8 mouse cellular contexts compared by ENCODE assay signal in genomic region chr11:50430277-50431133, GRCm38 (mm10). TPM values are rescaled to one million over a fixed set of nuclear protein-coding genes. Genes with fewer than 3 reads are reported as not detected.
DNase-seq lines count a peak whose midpoint lies in the region; ATAC-seq lines count a peak whose summit lies in the region.

Rufy1 (minus strand) TSS chr11:50431125.

- H3K4me1 ChIP-seq in forebrain, embryonic 11.5 days (replicated peaks; ENCODE audit: control insufficient read depth, insufficient read depth, low read length), result peaks cover 5% of the 10 kb centered on the region; the same call in 1 of the 2 replicates
- peaks cover 8% of the 10 kb centered on the region for H3K4me1 ChIP-seq in heart, embryonic 15.5 days (replicated peaks)
- H3K4me1 ChIP-seq in liver, embryonic 13.5 days (replicated peaks), result peaks cover 33% of the 10 kb centered on the region
- H3K4me1 ChIP-seq in stomach, embryonic 14.5 days (ENCODE audit: control insufficient read depth, insufficient read depth, low read length), result peaks cover 3% of the 10 kb centered on the region; the same call in 1 of the 2 replicates

- peak; percentile 62 to 75 for DNase-seq in CD8-positive naive resting alpha-beta T cell, adult 2 months (ENCODE audit: low read depth in 2 of 2, low spot score in 2 of 2)
- peak; percentile 78 for DNase-seq in c-Kit-negative CD71-positive TER-119-positive erythroid progenitor cells, embryonic 14.5 days (ENCODE audit: low read depth, low spot score)
- DNase-seq in forebrain, embryonic 11.5 days (ENCODE audit: low spot score), result peak; percentile 91
- peak; percentile 92 for DNase-seq in kidney, postnatal 14 days
- DNase-seq in liver, embryonic 13.5 days, result peak; percentile 76
- DNase-seq in natural killer cell, adult 2 months (ENCODE audit: low spot score in 2 of 2), result peak; percentile 72 to 82

- H3K27me3 ChIP-seq in forebrain, embryonic 11.5 days (ENCODE audit: control insufficient read depth, insufficient read depth, low read length), result no peaks in the 10 kb centered on the region
- H3K27me3 ChIP-seq in heart, embryonic 15.5 days, result no peaks in the 10 kb centered on the region
- no peaks in the 10 kb centered on the region for H3K27me3 ChIP-seq in liver, embryonic 13.5 days
- no peaks in the 10 kb centered on the region for H3K27me3 ChIP-seq in stomach, embryonic 14.5 days (ENCODE audit: control insufficient read depth, insufficient read depth, low read length)

- H3K4me2 ChIP-seq in forebrain, embryonic 11.5 days (ENCODE audit: low read depth, low read length, severe bottlenecking), result peak within 1 kb of the TSS; percentile 77
- peak within 1 kb of the TSS; percentile 76 for H3K4me2 ChIP-seq in heart, embryonic 15.5 days
- H3K4me2 ChIP-seq in liver, embryonic 13.5 days, result peak within 1 kb of the TSS; percentile 90
- H3K4me2 ChIP-seq in stomach, embryonic 14.5 days (replicated peaks; ENCODE audit: low read depth, low read length), result peak within 1 kb of the TSS; percentile 67

- no peaks in the 10 kb centered on the region for H3K9me3 ChIP-seq in forebrain, embryonic 11.5 days (ENCODE audit: control insufficient read depth, low read length)
- no peaks in the 10 kb centered on the region for H3K9me3 ChIP-seq in heart, embryonic 15.5 days (replicated peaks)
- no peaks in the 10 kb centered on the region for H3K9me3 ChIP-seq in liver, embryonic 13.5 days (replicated peaks)
- H3K9me3 ChIP-seq in stomach, embryonic 14.5 days (ENCODE audit: control insufficient read depth, low read depth, low read length), result no peaks in the 10 kb centered on the region

- peak within 1 kb of the TSS; percentile 94 for H3K9ac ChIP-seq in forebrain, embryonic 11.5 days (ENCODE audit: low read length)
- H3K9ac ChIP-seq in heart, embryonic 15.5 days, result peak within 1 kb of the TSS; percentile 85
- peak within 1 kb of the TSS; percentile 88 for H3K9ac ChIP-seq in liver, embryonic 13.5 days
- peak within 1 kb of the TSS; percentile 91 for H3K9ac ChIP-seq in stomach, embryonic 14.5 days (replicated peaks; ENCODE audit: low read depth, low read length)

- under 1% methylated on average over 89 of the region's 90 CpGs for WGBS in forebrain, embryonic 11.5 days
- WGBS in heart, embryonic 15.5 days, result under 1% methylated on average over 90 of the region's 90 CpGs
- under 1% methylated on average over 90 of the region's 90 CpGs for WGBS in liver, embryonic 13.5 days (ENCODE audit: insufficient replicate concordance)
- WGBS in stomach, embryonic 14.5 days, result under 1% methylated on average over 78 of the region's 90 CpGs

- no peaks in the 10 kb centered on the region for H3K36me3 ChIP-seq in forebrain, embryonic 11.5 days (ENCODE audit: control insufficient read depth, insufficient read depth, low read length)
- no peaks in the 10 kb centered on the region for H3K36me3 ChIP-seq in heart, embryonic 15.5 days
- no peaks in the 10 kb centered on the region for H3K36me3 ChIP-seq in liver, embryonic 13.5 days
- H3K36me3 ChIP-seq in stomach, embryonic 14.5 days (ENCODE audit: control insufficient read depth, insufficient read depth, low read length), result no peaks in the 10 kb centered on the region

- peak; percentile 83 for ATAC-seq in forebrain, embryonic 11.5 days (replicated peaks; ENCODE audit: low FRiP score)
- ATAC-seq in heart, embryonic 15.5 days (replicated peaks; ENCODE audit: insufficient number of reproducible peaks, insufficient read depth, low FRiP score, low read depth), result peak; percentile 79
- ATAC-seq in liver, embryonic 13.5 days (ENCODE audit: low read depth), result peak; percentile 84
- ATAC-seq in stomach, embryonic 14.5 days (ENCODE audit: insufficient number of reproducible peaks, insufficient read depth, low FRiP score, low read depth), result peak; percentile 82

- H3K27ac ChIP-seq in forebrain, embryonic 11.5 days (ENCODE audit: low read depth, low read length), result peak within 1 kb of the TSS; percentile 81
- H3K27ac ChIP-seq in heart, embryonic 15.5 days, result peak within 1 kb of the TSS; percentile 95
- peak within 1 kb of the TSS; percentile 81 for H3K27ac ChIP-seq in liver, embryonic 13.5 days
- peak within 1 kb of the TSS; percentile 87 for H3K27ac ChIP-seq in stomach, embryonic 14.5 days (ENCODE audit: low read length)

- H3K4me3 ChIP-seq in forebrain, embryonic 11.5 days (ENCODE audit: low read depth, low read length), result peak within 1 kb of the TSS; percentile 71
- peak within 1 kb of the TSS; percentile 70 for H3K4me3 ChIP-seq in heart, embryonic 15.5 days
- peak within 1 kb of the TSS; percentile 85 for H3K4me3 ChIP-seq in liver, embryonic 13.5 days (replicated peaks)
- peak within 1 kb of the TSS; percentile 55 for H3K4me3 ChIP-seq in stomach, embryonic 14.5 days (ENCODE audit: low read depth, low read length)

RNA-seq across cellular contexts. Expression of gene Rufy1, which starts in this region (rescaled TPM):
- polyA plus RNA-seq in forebrain, embryonic 11.5 days (2014; fragmentation: Nextera tagmentation; extraction: Ambion mirVana), result 23.9 and 26.7 TPM in 2 replicates
- 25.6 and 28.9 TPM in 2 replicates for polyA plus RNA-seq in heart, embryonic 15.5 days (2015; fragmentation: Nextera tagmentation; extraction: Ambion mirVana)
- polyA plus RNA-seq in liver, embryonic 13.5 days (2015; fragmentation: Nextera tagmentation; extraction: Ambion mirVana), result 8.2 and 9.8 TPM in 2 replicates
- polyA plus RNA-seq in stomach, embryonic 14.5 days (2014; fragmentation: Nextera tagmentation; extraction: Ambion mirVana), result 22.6 and 23.0 TPM in 2 replicates

Comparison
In these comparisons a context has a peak if more than half of its experiments do, and no peak if none do; other contexts are left out.
1. Peak in every context shown above with its lines: DNase-seq, ATAC-seq, H3K4me3 ChIP-seq and H3K27ac ChIP-seq.